Mouse (Mus musculus) ES-CJ7 (cell line): ENCODE measurements around the gene Rps27a.
"Not testable (repeated sequence)": the region's sequence is repeated elsewhere in the genome, so short reads cannot be mapped to it uniquely, and the experiment has no call there.

Experiments
- DNase-seq: peaks from one replicate; pipeline ENCODE4 v3.0.0; 2011; ENCODE audit warnings: low read depth, low spot score

Rps27a gene

GRCm38 (mm10) chr11:29547752-29548503 lies at the start of gene Rps27a, which contains the start of gene Clhc1:
Gene Rps27a (minus strand): TSS chr11:29548109.
Gene Clhc1 (plus strand): TSS chr11:29547950.
- DNase-seq: peak; percentile 98

GRCm38 (mm10) chr11:29597159-29597558 lies 49.2 kb upstream of the Rps27a start:
- peak; percentile 97 for DNase-seq

GRCm38 (mm10) chr11:29595217-29595616 lies 47.3 kb upstream of the Rps27a start:
- DNase-seq: peak; percentile 33

- DNase-seq: no peak
Measured at GRCm38 (mm10) chr11:29579610-29580009, 31.7 kb upstream of the Rps27a start.

GRCm38 (mm10) chr11:29572656-29573055 lies 24.7 kb upstream of the Rps27a start:
- DNase-seq: no peak

GRCm38 (mm10) chr11:29571536-29571935 lies 23.6 kb upstream of the Rps27a start:
- DNase-seq: no peak

GRCm38 (mm10) chr11:29563406-29563805 lies 15.5 kb upstream of the Rps27a start:
- DNase-seq: no peak

GRCm38 (mm10) chr11:29560990-29561389 lies 13.1 kb upstream of the Rps27a start:
- DNase-seq: no peak

- DNase-seq: no peak
Measured at GRCm38 (mm10) chr11:29560452-29560851, 12.5 kb upstream of the Rps27a start.

- DNase-seq: no peak
Measured at GRCm38 (mm10) chr11:29549425-29549778, 1.5 kb upstream of the Rps27a start.

- peak; percentile 51 for DNase-seq
Measured at GRCm38 (mm10) chr11:29548504-29549424, 855 bp upstream of the Rps27a start.

- DNase-seq: no peak
Measured at GRCm38 (mm10) chr11:29547249-29547751, 609 bp downstream of the Rps27a start.

GRCm38 (mm10) chr11:29546762-29547161 lies 1.1 kb downstream of the Rps27a start:
- DNase-seq: no peak

- DNase-seq: not testable (repeated sequence)
Measured at GRCm38 (mm10) chr11:29546297-29546696, 1.6 kb downstream of the Rps27a start.

GRCm38 (mm10) chr11:29545150-29545752 lies 2.7 kb downstream of the Rps27a start:
- DNase-seq: not testable (repeated sequence)

- DNase-seq: no peak
Measured at GRCm38 (mm10) chr11:29544225-29544945, 3.5 kb downstream of the Rps27a start.

- DNase-seq: no peak
Measured at GRCm38 (mm10) chr11:29538201-29538600, 9.7 kb downstream of the Rps27a start.

- DNase-seq: peak; percentile 92
Measured at GRCm38 (mm10) chr11:29525988-29526794, 21.7 kb downstream of the Rps27a start, which contains the start of gene Mtif2. Gene Mtif2 (plus strand): TSS chr11:29526408.

GRCm38 (mm10) chr11:29514682-29515412 lies 33.1 kb downstream of the Rps27a start, which contains the start of gene Prorsd1:
Gene Prorsd1 (minus strand): TSS chr11:29515033.
- DNase-seq: peak; percentile 96

GRCm38 (mm10) chr11:29514325-29514681 lies 33.6 kb downstream of the Rps27a start:
- no peak for DNase-seq
